Mouse (Mus musculus): ENCODE measurements around the gene Leng9.

DNA sequence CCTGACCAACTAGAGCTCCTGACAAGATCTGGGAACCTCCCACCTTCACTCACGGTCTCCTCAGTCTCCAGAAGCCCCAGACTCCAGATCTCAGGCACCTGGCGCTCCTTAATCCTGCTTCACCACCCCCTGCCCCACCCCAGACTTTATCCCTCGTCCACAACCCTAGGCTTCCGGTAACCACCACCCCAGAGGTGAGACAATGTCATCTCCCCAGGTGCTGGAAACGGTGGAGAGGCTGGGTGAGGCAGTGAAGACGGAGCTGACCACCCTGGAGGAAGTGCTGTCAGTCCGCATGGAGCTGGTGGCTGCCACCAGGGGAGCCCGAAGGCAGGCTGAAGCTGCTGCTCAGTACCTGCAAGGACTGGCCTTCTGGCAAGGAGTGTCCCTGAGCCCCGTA is 24.9 kb downstream of the Leng9 start:
- no peak for TF ChIP-seq EP300 (IDR thresholded peaks at IDR 0.05)
- peak; percentile 40 for TF ChIP-seq CTCF (IDR thresholded peaks at IDR 0.05)
